In genomic region chr11:84551296-84551695, GRCm38 (mm10) we compare ENCODE assay signal across 31 mouse cellular contexts. TPM values are rescaled to one million over a fixed set of nuclear protein-coding genes. Genes with fewer than 3 reads are reported as not detected.
A peak's percentile ranks its signal among the peaks of the same experiment; 100 is the strongest.
DNase-seq lines count a peak whose midpoint lies in the region; ATAC-seq and TF ChIP-seq lines count a peak whose summit lies in the region.
"Had no signal": no experiment of that assay in that cellular context is flagged by ENCODE, and none has a peak within 500 bp of the region (broad histone marks: within the 10 kb centered on the region; RNA-seq: fewer than 3 reads in every experiment).

No protein-coding gene starts in this region.

- H3K27ac ChIP-seq in gastrocnemius, adult 2 months, result no peak overlapping the region
- H3K27ac ChIP-seq in kidney, embryonic 14.5 days (ENCODE audit: low read depth, low read length), result no peak overlapping the region
- H3K27ac ChIP-seq: embryonic facial prominence, embryonic 10.5 days; embryonic facial prominence, embryonic 13.5 days; forebrain, embryonic 10.5 days; forebrain, embryonic 13.5 days; heart, embryonic 15.5 days; hindbrain, embryonic 10.5 days; hindbrain, embryonic 13.5 days had no signal

- no peaks in the 10 kb centered on the region for H3K4me1 ChIP-seq in kidney, embryonic 14.5 days (ENCODE audit: control insufficient read depth, insufficient read depth, low read length)
- H3K4me1 ChIP-seq: embryonic facial prominence, embryonic 13.5 days; heart, embryonic 12.5 days; heart, embryonic 15.5 days had no signal

- H3K4me2 ChIP-seq in kidney, embryonic 14.5 days (replicated peaks; ENCODE audit: low read depth, low read length), result no peak overlapping the region
- H3K4me2 ChIP-seq: embryonic facial prominence, embryonic 13.5 days; forebrain, embryonic 13.5 days; heart, embryonic 12.5 days; heart, embryonic 15.5 days; hindbrain, embryonic 13.5 days had no signal

- H3K9me3 ChIP-seq in kidney, embryonic 14.5 days (ENCODE audit: control insufficient read depth, low read length), result peaks cover 3% of the 10 kb centered on the region; the same call in 1 of the 2 replicates
- H3K9me3 ChIP-seq: embryonic facial prominence, embryonic 10.5 days; heart, embryonic 15.5 days; hindbrain, embryonic 13.5 days had no signal

- ATAC-seq in kidney, embryonic 14.5 days (ENCODE audit: low FRiP score, low TSS enrichment), result no peak
- ATAC-seq: forebrain, embryonic 13.5 days; forebrain, embryonic 16.5 days; hindbrain, embryonic 16.5 days; Patski had no signal

- DNase-seq in gastrocnemius, adult 2 months, result peak; percentile 56
- DNase-seq in gastrocnemius, postnatal 25 days, result no peak
- peak; percentile 17 for DNase-seq in kidney, adult 9 months
- peak; percentile 41 to 60 for DNase-seq in kidney, postnatal 36 days
- no peak for DNase-seq in kidney, adult 11 months
- DNase-seq: adrenal gland, postnatal 25 days; B cell, adult 2 months; cerebellum, adult 11-12 months; cerebellum, adult 8-10 months; cerebellum, postnatal 36 days; embryo, embryonic 11 days; gastrocnemius, postnatal 14 days; heart, postnatal 10 days; heart, postnatal 36 days had no signal

- TF ChIP-seq CTCF in gastrocnemius, adult 2 months (IDR thresholded peaks at IDR 0.05), result no peak

- H3K27me3 ChIP-seq in kidney, embryonic 14.5 days (ENCODE audit: control insufficient read depth, insufficient read depth, low read length), result no peaks in the 10 kb centered on the region

- no peak overlapping the region for H3K9ac ChIP-seq in kidney, embryonic 14.5 days (ENCODE audit: low read depth, low read length)
- H3K9ac ChIP-seq: embryonic facial prominence, embryonic 13.5 days; forebrain, embryonic 13.5 days; heart, embryonic 12.5 days; heart, embryonic 15.5 days; hindbrain, embryonic 13.5 days had no signal

- no peak overlapping the region for H3K4me3 ChIP-seq in gastrocnemius, adult 2 months
- no peak overlapping the region for H3K4me3 ChIP-seq in kidney, embryonic 14.5 days (ENCODE audit: low read length)
- H3K4me3 ChIP-seq: embryonic facial prominence, embryonic 10.5 days; embryonic facial prominence, embryonic 13.5 days; erythroblast, embryonic 14.5 days; forebrain, embryonic 10.5 days; forebrain, embryonic 13.5 days; heart, embryonic 12.5 days; heart, embryonic 15.5 days; hindbrain, embryonic 10.5 days; hindbrain, embryonic 13.5 days had no signal

- WGBS in kidney, embryonic 14.5 days, result 72% methylated on average over 4 of the region's 4 CpGs

- intact Hi-C loops in gastrocnemius, adult 2 months (cut with DNase I), result no loop called here

- H3K36me3 ChIP-seq in kidney, embryonic 14.5 days (ENCODE audit: control insufficient read depth, insufficient read depth, low read length), result no peaks in the 10 kb centered on the region
- H3K36me3 ChIP-seq: embryonic facial prominence, embryonic 10.5 days; embryonic facial prominence, embryonic 13.5 days; forebrain, embryonic 10.5 days; G1E; heart, embryonic 12.5 days; heart, embryonic 15.5 days; hindbrain, embryonic 10.5 days; hindbrain, embryonic 13.5 days had no signal

RNA-seq across cellular contexts. Expression of gene Lhx1, which starts 26.0 kb away (rescaled TPM):
- total RNA-seq in gastrocnemius, adult 2 months (2021), result not detected
- not detected for total RNA-seq in gastrocnemius, postnatal 25 days (2021)
- 40.0 and 41.0 TPM in 2 replicates for polyA plus RNA-seq in kidney, embryonic 14.5 days (2014; fragmentation: Nextera tagmentation; extraction: Ambion mirVana)
- total RNA-seq: adrenal gland, adult 18-20 months; adrenal gland, postnatal 25 days; gastrocnemius, adult 18-20 months; gastrocnemius, postnatal 14 days; heart, adult 18-20 months; heart, postnatal 10 days; heart, postnatal 36 days had no signal
- polyA plus RNA-seq: erythroblast, embryonic 14.5 days; G1E; heart, embryonic 15.5 days had no signal

RNA-seq across cellular contexts. Expression of gene Aatf, which starts 38.0 kb away (rescaled TPM):
- 10 to 100 TPM; 13.1 to 13.2 TPM for total RNA-seq in gastrocnemius, adult 2 months (2021)
- total RNA-seq in gastrocnemius, postnatal 25 days (2021), result 10 to 100 TPM; 11.1 to 12.2 TPM
- polyA plus RNA-seq in kidney, embryonic 14.5 days (2014; fragmentation: Nextera tagmentation; extraction: Ambion mirVana), result 49.5 and 60.6 TPM in 2 replicates

Comparison
In these comparisons a context has a peak if more than half of its experiments do, and no peak if none do; other contexts are left out.
1. DNase-seq: peak in gastrocnemius, adult 2 months (single experiment), kidney, adult 9 months (single experiment) and kidney, postnatal 36 days (2 of 2); none in gastrocnemius, postnatal 25 days (single experiment) and kidney, adult 11 months (single experiment).